Mouse (Mus musculus) thymus, adult 2 months (tissue): Measurements from ENCODE around the gene Mcrs1.

Experiments
- CTCF ChIP-seq: fragments of 200-500 bp; IDR thresholded peaks from 2 replicates; pipeline ENCODE4 v1.5.1; 2012; ENCODE audit warnings: mild to moderate bottlenecking, control low read depth, low read length, moderate library complexity, borderline replicate concordance; ENCODE audit not compliant: control insufficient read depth, poor library complexity, insufficient read depth; ENCODE audit errors: extremely low read depth
- POLR2A ChIP-seq: fragments of 200-500 bp; IDR thresholded peaks from 2 replicates; pipeline ENCODE4 v1.6.1; 2012; ENCODE audit warnings: mild to moderate bottlenecking, low read length, control low read depth, moderate library complexity; ENCODE audit not compliant: control insufficient read depth, poor library complexity, insufficient read depth; ENCODE audit errors: extremely low read depth

DNA sequence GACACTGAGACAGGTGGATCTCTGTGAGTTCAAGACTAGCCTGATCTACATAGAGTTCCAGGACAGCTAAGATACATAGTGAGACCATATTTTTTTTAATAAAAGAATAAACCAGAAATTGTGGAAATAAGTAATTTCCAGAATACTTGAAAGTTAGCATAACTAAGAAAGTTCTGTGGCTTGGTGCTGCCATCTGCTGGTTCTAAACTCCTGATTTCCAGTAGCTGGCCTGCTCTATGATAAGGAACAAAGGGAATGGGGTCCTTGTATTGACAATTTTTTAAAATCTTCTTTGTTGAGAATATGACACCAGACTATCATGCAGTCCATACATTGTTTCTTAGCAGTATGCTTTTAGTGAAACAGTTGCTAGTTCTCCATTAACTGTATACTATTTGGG, 53.0 kb downstream of the Mcrs1 start:
- TF ChIP-seq POLR2A (no peak), CTCF (no peak)
